Mouse (Mus musculus): ENCODE data around the gene Mex3d. TPM values are rescaled to one million over a fixed set of nuclear protein-coding genes. Genes with fewer than 3 reads are reported as not detected.

Mex3d gene
- polyA plus RNA-seq (2012; ENCODE audit: insufficient read depth, low replicate concordance), result 17.2 and 29.0 TPM in 2 replicates

DNA sequence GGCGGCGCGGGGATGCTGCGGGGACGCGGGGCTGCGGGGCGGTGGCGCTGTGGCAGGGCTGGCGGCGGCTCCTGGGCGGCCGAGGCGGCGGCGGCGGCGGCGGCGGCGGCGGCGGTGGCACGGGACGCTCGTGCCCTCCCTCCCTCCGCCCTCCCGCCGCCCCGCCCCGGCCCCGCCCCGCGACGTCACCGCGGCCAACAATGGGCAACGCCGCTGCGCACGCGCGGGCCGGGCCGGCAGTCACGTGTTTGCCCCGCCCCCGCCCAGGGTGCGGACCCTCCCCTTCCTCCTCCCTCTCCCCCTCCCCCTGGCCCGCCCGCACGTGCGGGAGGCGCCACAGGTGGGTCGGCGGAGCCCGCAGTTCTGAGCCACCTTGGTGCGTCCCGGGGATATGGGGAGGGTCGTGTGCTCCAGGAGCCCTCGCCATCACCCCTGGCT, at the start of gene Mex3d:
Gene Mex3d (minus strand): TSS at position 138 of the 438 bp plus-strand sequence.
- Histone ChIP-seq H3K4me3 (replicated peaks) (peak within 1 kb of the TSS; percentile 97), H3K9me3 (no peaks in the 10 kb centered on the region), H3K27me3 (replicated peaks) (peaks cover 15% of the 10 kb centered on the region), H3K36me3 (replicated peaks; ENCODE audit: low read length) (peaks cover 45% of the 10 kb centered on the region), H3K4me1 (peaks cover 71% of the 10 kb centered on the region)
- TF ChIP-seq GATA1 (IDR thresholded peaks at IDR 0.05; ENCODE audit: borderline replicate concordance, low read length), result no peak
- TF ChIP-seq FLI1 (IDR thresholded peaks at IDR 0.05; ENCODE audit: low read length), result no peak

DNA sequence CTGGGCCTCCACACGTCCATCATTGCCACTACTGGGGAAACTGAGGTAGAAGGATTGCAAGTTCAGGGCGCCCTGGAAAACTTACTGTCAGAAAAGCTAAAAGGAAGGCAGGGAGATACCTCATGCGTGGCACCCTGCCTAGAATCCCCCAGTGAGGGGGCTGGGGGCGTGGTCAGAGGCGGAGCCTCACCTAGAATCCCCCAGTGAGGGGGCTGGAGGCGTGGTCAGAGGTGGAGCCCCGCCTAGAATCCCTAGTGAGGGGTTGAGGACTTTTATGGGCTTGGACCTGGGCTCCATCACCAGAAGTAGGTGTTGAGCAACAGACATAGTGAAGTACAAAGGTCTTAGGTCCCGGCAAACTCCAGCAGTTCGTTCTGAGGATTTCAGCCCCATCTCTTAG, 48.8 kb upstream of the Mex3d start:
- Histone ChIP-seq H3K4me1 (peaks cover 80% of the 10 kb centered on the region), H3K36me3 (replicated peaks; ENCODE audit: low read length) (no peaks in the 10 kb centered on the region), H3K9me3 (no peaks in the 10 kb centered on the region), H3K27me3 (replicated peaks) (peaks cover 3% of the 10 kb centered on the region), H3K4me3 (replicated peaks) (peak overlapping the region; percentile 47)
- no peak for TF ChIP-seq FLI1 (IDR thresholded peaks at IDR 0.05; ENCODE audit: low read length)
- TF ChIP-seq GATA1 (IDR thresholded peaks at IDR 0.05; ENCODE audit: borderline replicate concordance, low read length), result no peak

GRCm38 (mm10) chr10:80435764-80436163, 48.3 kb upstream of the Mex3d start:
- Histone ChIP-seq H3K9me3 (no peaks in the 10 kb centered on the region), H3K27me3 (replicated peaks) (peaks cover 3% of the 10 kb centered on the region), H3K36me3 (replicated peaks; ENCODE audit: low read length) (peaks cover 5% of the 10 kb centered on the region), H3K4me3 (replicated peaks) (peak overlapping the region; percentile 47), H3K4me1 (peaks cover 80% of the 10 kb centered on the region)
- no peak for TF ChIP-seq FLI1 (IDR thresholded peaks at IDR 0.05; ENCODE audit: low read length)

GRCm38 (mm10) chr10:80434823-80435222, 47.4 kb upstream of the Mex3d start:
- Histone ChIP-seq H3K4me1 (peaks cover 77% of the 10 kb centered on the region), H3K9me3 (no peaks in the 10 kb centered on the region), H3K36me3 (replicated peaks; ENCODE audit: low read length) (peaks cover 14% of the 10 kb centered on the region), H3K27me3 (replicated peaks) (peaks cover 3% of the 10 kb centered on the region), H3K4me3 (replicated peaks) (peak overlapping the region; percentile 96)
- no peak for TF ChIP-seq GATA1 (IDR thresholded peaks at IDR 0.05; ENCODE audit: borderline replicate concordance, low read length)
- no peak for TF ChIP-seq FLI1 (IDR thresholded peaks at IDR 0.05; ENCODE audit: low read length)

DNA sequence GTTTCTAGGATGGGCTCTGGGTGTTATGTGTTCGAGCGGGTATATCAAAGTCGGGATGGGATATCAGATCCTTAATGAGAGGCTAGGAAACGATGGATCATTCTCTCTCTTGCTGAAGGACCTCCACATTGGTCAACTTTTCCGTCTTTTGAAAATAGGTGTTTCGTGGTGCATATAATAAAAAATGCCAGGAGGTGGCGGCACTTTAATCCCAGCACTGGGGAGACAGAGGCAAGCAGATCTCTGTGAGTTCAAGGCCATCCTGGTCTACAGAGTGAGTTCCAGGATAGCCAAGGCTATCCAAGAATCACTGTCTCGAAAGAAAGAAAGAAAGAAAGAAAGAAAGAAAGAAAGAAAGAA, 46.8 kb upstream of the Mex3d start:
- Histone ChIP-seq H3K27me3 (replicated peaks) (peaks cover 3% of the 10 kb centered on the region), H3K9me3 (no peaks in the 10 kb centered on the region), H3K4me1 (peaks cover 71% of the 10 kb centered on the region), H3K36me3 (replicated peaks; ENCODE audit: low read length) (peaks cover 20% of the 10 kb centered on the region), H3K4me3 (replicated peaks) (peak overlapping the region; percentile 96)
- TF ChIP-seq GATA1 (IDR thresholded peaks at IDR 0.05; ENCODE audit: borderline replicate concordance, low read length) (no peak), FLI1 (IDR thresholded peaks at IDR 0.05; ENCODE audit: low read length) (no peak)

DNA sequence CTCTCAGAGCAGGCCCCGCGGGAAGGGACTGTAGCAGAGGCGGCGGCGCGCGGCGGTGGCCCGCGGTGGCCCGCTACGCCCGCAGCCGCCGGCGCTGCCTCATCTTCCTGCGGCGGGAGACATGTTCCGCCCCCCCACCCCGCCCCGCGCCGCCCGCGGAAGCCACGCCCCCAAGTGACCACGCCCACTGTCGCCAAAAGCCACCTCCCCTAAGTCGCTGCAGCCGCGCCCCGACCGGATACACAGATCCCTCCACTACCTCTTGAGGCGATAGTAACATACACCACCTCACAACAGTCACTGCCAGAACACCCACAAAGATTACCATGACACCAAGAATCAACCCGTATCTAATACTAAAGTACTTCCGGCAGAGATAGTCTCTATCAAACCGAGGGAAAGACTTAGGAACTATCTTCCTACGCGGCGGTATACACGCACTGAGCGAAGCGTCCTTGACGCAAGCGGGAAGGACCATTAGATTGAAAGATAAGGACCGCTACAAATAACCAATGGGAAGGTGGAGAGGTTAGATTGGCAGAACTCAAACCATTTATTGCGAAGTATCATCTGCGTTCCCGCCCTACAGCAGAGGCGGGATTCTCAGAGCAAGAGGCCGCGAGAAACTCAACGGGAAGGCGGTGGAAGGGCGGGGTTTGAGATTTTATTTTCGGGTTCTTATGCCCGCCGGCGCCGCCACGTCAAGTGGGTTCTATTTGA, 46.2 kb upstream of the Mex3d start, which contains the start of gene Tcf3:
Gene Tcf3 (minus strand): TSS at position 135 of the 720 bp plus-strand sequence.
- Histone ChIP-seq H3K9me3 (no peaks in the 10 kb centered on the region), H3K4me1 (peaks cover 66% of the 10 kb centered on the region), H3K4me3 (replicated peaks) (peak within 1 kb of the TSS; percentile 96)

DNA sequence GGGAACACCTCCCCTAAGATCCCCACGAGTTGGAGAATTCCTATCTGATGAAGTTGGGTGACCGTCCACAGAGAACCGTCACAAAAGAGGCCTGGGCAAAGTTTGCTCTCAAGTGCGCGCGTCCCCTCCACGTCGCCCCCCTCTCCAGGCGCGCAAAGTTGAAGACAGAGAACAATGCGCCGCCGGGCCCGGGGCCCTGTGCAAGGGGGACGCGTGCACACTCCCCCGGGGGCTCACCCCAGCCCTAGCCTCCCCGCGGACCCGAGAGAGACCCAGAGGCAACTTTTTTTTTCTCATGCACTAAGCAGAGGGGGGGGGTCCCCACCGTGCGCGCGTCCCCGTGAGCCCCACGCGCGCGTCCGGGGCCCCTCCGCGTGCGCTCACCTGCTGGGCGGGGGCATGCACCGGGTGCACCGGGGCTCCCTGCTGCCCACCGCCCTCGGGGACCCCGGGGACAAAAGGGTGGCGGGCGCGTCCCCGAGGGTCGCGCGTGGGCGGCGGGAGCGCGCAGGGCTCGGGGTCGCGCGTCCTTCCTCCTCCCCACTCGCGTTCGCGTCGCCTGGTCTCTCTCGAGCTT, 45.6 kb upstream of the Mex3d start:
- Histone ChIP-seq H3K36me3 (replicated peaks; ENCODE audit: low read length) (peaks cover 31% of the 10 kb centered on the region), H3K4me3 (replicated peaks) (peak overlapping the region; percentile 96), H3K9me3 (no peaks in the 10 kb centered on the region), H3K4me1 (peaks cover 59% of the 10 kb centered on the region), H3K27me3 (replicated peaks) (no peaks in the 10 kb centered on the region)
- TF ChIP-seq GATA1 (IDR thresholded peaks at IDR 0.05; ENCODE audit: borderline replicate concordance, low read length) (no peak), FLI1 (IDR thresholded peaks at IDR 0.05; ENCODE audit: low read length) (no peak)

More for the DNA sequence above, 46.2 kb upstream of the Mex3d start, which contains the start of gene Tcf3:
- Histone ChIP-seq H3K36me3 (replicated peaks; ENCODE audit: low read length) (peaks cover 25% of the 10 kb centered on the region), H3K27me3 (replicated peaks) (peaks cover 3% of the 10 kb centered on the region)
- no peak; the same call in 1 of the 2 replicates for TF ChIP-seq FLI1 (IDR thresholded peaks at IDR 0.05; ENCODE audit: low read length)
- peak; percentile 91 for TF ChIP-seq GATA1 (IDR thresholded peaks at IDR 0.05; ENCODE audit: borderline replicate concordance, low read length)

DNA sequence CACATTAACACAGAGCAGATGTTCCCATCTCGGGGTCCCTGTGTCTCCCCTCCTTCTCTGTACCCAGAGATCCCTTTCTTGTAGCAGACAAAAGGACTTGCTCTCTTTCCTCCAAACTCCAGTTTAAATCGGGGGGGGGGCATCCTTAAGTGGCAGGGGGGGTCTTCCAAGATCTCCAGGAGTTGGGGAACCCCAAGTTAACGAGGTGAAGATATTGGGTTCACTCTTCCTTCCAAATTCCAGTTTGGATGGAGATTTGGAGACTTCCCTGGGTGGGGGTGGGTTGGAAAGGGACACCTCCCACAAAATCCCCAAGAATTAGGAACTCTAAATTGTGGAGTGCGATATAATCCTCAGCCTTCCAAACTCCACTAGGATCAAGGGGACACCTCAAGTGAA, 44.9 kb upstream of the Mex3d start:
- H3K27me3 ChIP-seq (replicated peaks), result no peaks in the 10 kb centered on the region
- peak overlapping the region; percentile 96 for H3K4me3 ChIP-seq (replicated peaks)
- peaks cover 56% of the 10 kb centered on the region for H3K4me1 ChIP-seq
- H3K36me3 ChIP-seq (replicated peaks; ENCODE audit: low read length), result peaks cover 37% of the 10 kb centered on the region
- TF ChIP-seq GATA1 (IDR thresholded peaks at IDR 0.05; ENCODE audit: borderline replicate concordance, low read length) (no peak), FLI1 (IDR thresholded peaks at IDR 0.05; ENCODE audit: low read length) (no peak)
- H3K9me3 ChIP-seq, result no peaks in the 10 kb centered on the region

- H3K36me3 ChIP-seq (replicated peaks; ENCODE audit: low read length), result peaks cover 43% of the 10 kb centered on the region
Measured at GRCm38 (mm10) chr10:80431570-80432386, 44.3 kb upstream of the Mex3d start.

More at GRCm38 (mm10) chr10:80431570-80432386, 44.3 kb upstream of the Mex3d start:
- TF ChIP-seq GATA1 (IDR thresholded peaks at IDR 0.05; ENCODE audit: borderline replicate concordance, low read length), result no peak
- Histone ChIP-seq H3K27me3 (replicated peaks) (no peaks in the 10 kb centered on the region), H3K4me3 (replicated peaks) (peak overlapping the region; percentile 96), H3K4me1 (peaks cover 58% of the 10 kb centered on the region), H3K9me3 (no peaks in the 10 kb centered on the region)
